Mouse (Mus musculus): ENCODE data around the gene Hspe1.

DNA sequence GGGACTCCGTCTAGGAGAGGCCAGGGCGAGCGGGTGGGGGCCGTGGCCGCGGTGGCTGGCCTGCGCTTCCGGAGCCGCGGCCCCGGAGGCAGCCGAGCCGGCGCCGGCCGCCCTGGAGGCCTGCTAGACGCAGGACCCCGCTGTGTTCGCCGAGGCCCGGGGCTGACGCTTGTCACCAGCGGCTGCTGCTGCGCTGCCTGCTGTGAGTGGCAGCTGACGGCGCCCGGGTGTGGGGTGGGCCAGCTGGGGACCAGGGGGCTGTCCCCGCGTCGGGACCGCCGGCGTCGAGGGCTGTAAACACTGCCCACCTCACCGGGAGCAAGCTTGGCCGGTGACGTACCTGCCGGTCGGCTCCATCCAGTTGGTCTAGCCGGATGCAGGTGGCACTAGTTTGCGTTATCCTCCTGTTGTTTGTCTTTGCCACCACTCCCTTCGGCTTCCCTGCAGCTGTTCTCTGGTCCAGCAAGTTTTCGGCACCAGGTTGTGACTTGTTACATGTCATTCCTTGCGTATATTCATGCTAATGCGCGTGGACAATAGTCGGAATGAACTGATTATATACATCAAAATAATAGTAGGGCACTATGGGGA is 43.6 kb downstream of the Hspe1 start:
- no peak for TF ChIP-seq CTCF (IDR thresholded peaks at IDR 0.05; ENCODE audit: low read depth, low read length)
- TF ChIP-seq GATA1 (IDR thresholded peaks at IDR 0.05; ENCODE audit: borderline replicate concordance, low read length) = no peak
- no peak for TF ChIP-seq POLR2AphosphoS5 (IDR thresholded peaks at IDR 0.05; ENCODE audit: insufficient replicate concordance, low read depth, low read length)

All from G1E (cell line).